Mouse (Mus musculus) lung, adult 10 weeks (tissue): Measurements from ENCODE around the gene Ncaph. TPM values are rescaled to one million over a fixed set of nuclear protein-coding genes. Genes with fewer than 3 reads are reported as not detected.

Experiments
- polyA plus RNA-seq: library from polyadenylated mRNA; stranded (reverse); fragments of 350-450 nt; fragmentation: Illumina TruSeq; extraction: RNeasy Lipid Tissue Mini Kit (QIAGEN cat#74804); gene quantifications from one replicate; pipeline ENCODE4 v1.2.3, GENCODE M21; 2014; ENCODE audit warnings: low read depth, low replicate concordance; ENCODE audit not compliant: insufficient read depth

The Ncaph gene
- polyA plus RNA-seq: 3.5 TPM

GRCm38 (mm10) chr2:127133621-127134461, at the start of gene Ncaph:
Gene Ncaph (minus strand): TSS chr2:127133954.

GRCm38 (mm10) chr2:127143158-127144063, 9.7 kb upstream of the Ncaph start, which contains the start of gene Itpripl1:
Gene Itpripl1 (minus strand): TSS chr2:127143442.

GRCm38 (mm10) chr2:127070435-127070841, 63.3 kb downstream of the Ncaph start, which contains the start of gene Blvra:
Gene Blvra (plus strand): TSS chr2:127070665.

Other genes starting within 250 kb of the Ncaph start
- gene Sppl2a, start 200.7 kb downstream of the Ncaph start, polyA plus RNA-seq: 25.8 TPM
- 2.2 TPM for gene Ap4e1, start 125.2 kb downstream of the Ncaph start, polyA plus RNA-seq
- gene Blvra, start 63.3 kb downstream of the Ncaph start, polyA plus RNA-seq: 29.1 TPM
- 7.6 TPM for gene Itpripl1, start 9.5 kb upstream of the Ncaph start, polyA plus RNA-seq
- 1.3 TPM for gene 1810024B03Rik, start 74.3 kb upstream of the Ncaph start, polyA plus RNA-seq
- 23.3 TPM for gene Snrnp200, start 74.4 kb upstream of the Ncaph start, polyA plus RNA-seq
- gene Ciao1, start 113.9 kb upstream of the Ncaph start, polyA plus RNA-seq: 56.5 TPM
- 22.1 TPM for gene Tmem127, start 114.0 kb upstream of the Ncaph start, polyA plus RNA-seq
- 27.9 TPM for gene Stard7, start 136.3 kb upstream of the Ncaph start, polyA plus RNA-seq
- 5.6 TPM for gene Dusp2, start 202.2 kb upstream of the Ncaph start, polyA plus RNA-seq
- gene Astl, start 204.7 kb upstream of the Ncaph start, polyA plus RNA-seq: not detected
- 0.08 TPM for gene Adra2b, start 229.3 kb upstream of the Ncaph start, polyA plus RNA-seq